Mouse (Mus musculus) embryonic facial prominence, embryonic 12.5 days (tissue): ENCODE measurements around the gene Slc1a2. TPM values are rescaled to one million over a fixed set of nuclear protein-coding genes. Genes with fewer than 3 reads are reported as not detected.

Source experiments
- ATAC-seq: fragments of 200-750 bp; cut with Nextera tagmentation; 2 replicates; pipeline ENCODE4 v1.8.0; 2017; ENCODE audit not compliant: insufficient number of reproducible peaks, insufficient read depth, low FRiP score, low TSS enrichment
- H3K27ac ChIP-seq: fragments of 300-500 bp; sonication (generic); 2 replicates; pipeline ENCODE4 v1.5.1; 2016; ENCODE audit warnings: mild to moderate bottlenecking
- H3K27me3 ChIP-seq: fragments of 300-500 bp; sonication (generic); 2 replicates; pipeline ENCODE4 v1.6.1; 2016; ENCODE audit warnings: mild to moderate bottlenecking, moderate library complexity
- H3K36me3 ChIP-seq: fragments of 300-500 bp; sonication (generic); 2 replicates; pipeline ENCODE4 v1.6.1; 2016; ENCODE audit warnings: mild to moderate bottlenecking
- H3K4me1 ChIP-seq: fragments of 300-500 bp; sonication (generic); 2 replicates; pipeline ENCODE4 v1.6.1; 2016
- H3K4me2 ChIP-seq: fragments of 300-500 bp; sonication (generic); replicated peaks from 2 replicates; pipeline ENCODE4 v1.6.1; 2016; ENCODE audit warnings: mild to moderate bottlenecking, moderate library complexity
- H3K4me3 ChIP-seq: fragments of 300-500 bp; sonication (generic); 2 replicates; pipeline ENCODE4 v1.5.1; 2016; ENCODE audit warnings: mild to moderate bottlenecking
- H3K9ac ChIP-seq: fragments of 300-500 bp; sonication (generic); 2 replicates; pipeline ENCODE4 v1.6.1; 2016; ENCODE audit warnings: mild to moderate bottlenecking, moderate library complexity
- H3K9me3 ChIP-seq: fragments of 300-500 bp; sonication (generic); 2 replicates; pipeline ENCODE4 v1.6.1; 2016; ENCODE audit warnings: mild to moderate bottlenecking, moderate library complexity
- WGBS: fragments of 180-500 bp; shearing (Covaris S2); methylation state at CpG from one replicate; pipeline ENCODE4 v1.1.7; 2016; 5-methylcytosine and 5-hydroxymethylcytosine counted together
- polyA plus RNA-seq: library from polyadenylated mRNA; unstranded; fragments of >200 nt; fragmentation: Nextera tagmentation; extraction: Ambion mirVana; gene quantifications from 2 replicates; pipeline ENCODE4 v1.2.1, GENCODE M21; 2016

Slc1a2 gene
- polyA plus RNA-seq, 1 experiment from 2014 or later, result 1.2 TPM

- no peak overlapping the region for H3K27ac ChIP-seq
- WGBS, result 12% methylated on average over 7 of the region's 7 CpGs
- H3K9ac ChIP-seq, result no peak overlapping the region
- H3K27me3 ChIP-seq, result no peaks in the 10 kb centered on the region
- H3K4me1 ChIP-seq, result peaks cover 5% of the 10 kb centered on the region; the same call in 1 of the 2 replicates
- no peak overlapping the region for H3K4me2 ChIP-seq
- H3K4me3 ChIP-seq, result no peak overlapping the region
- no peaks in the 10 kb centered on the region for H3K9me3 ChIP-seq
- no peaks in the 10 kb centered on the region for H3K36me3 ChIP-seq
- ATAC-seq, result 0 out of 2 replicates have a peak, but pooled peaks have one; percentile 22
These were observed 86.9 kb downstream of the Slc1a2 start for GRCm38 (mm10) chr2:102745259-102745906.

DNA sequence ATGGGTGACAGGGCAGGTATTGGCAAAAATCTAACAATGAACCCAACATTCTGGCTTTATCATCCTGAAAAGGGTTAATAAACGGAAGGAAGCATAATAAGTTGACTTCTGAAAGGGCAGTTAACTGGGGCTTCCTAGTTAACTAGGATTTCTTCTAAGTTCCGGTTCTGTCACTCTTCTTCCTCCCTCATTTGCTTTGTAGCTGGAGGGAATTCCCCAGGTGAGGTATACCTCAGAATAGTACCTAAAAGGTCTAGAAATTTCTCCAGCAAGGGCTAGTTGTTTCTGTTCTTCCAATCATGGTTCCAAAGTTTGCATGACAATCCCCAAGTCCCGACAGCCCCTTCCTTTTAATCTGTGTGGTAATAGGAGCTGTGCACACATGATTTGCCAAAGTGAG is 89.3 kb downstream of the Slc1a2 start:
- H3K9ac ChIP-seq, result no peak overlapping the region
- 69% methylated on average over 3 of the region's 3 CpGs for WGBS
- no peak overlapping the region for H3K4me2 ChIP-seq
- H3K27me3 ChIP-seq, result no peaks in the 10 kb centered on the region
- H3K4me3 ChIP-seq, result no peak overlapping the region
- no peak for ATAC-seq
- H3K36me3 ChIP-seq, result no peaks in the 10 kb centered on the region
- peaks cover 5% of the 10 kb centered on the region; the same call in 1 of the 2 replicates for H3K4me1 ChIP-seq
- H3K9me3 ChIP-seq, result no peaks in the 10 kb centered on the region
- no peak overlapping the region for H3K27ac ChIP-seq

DNA sequence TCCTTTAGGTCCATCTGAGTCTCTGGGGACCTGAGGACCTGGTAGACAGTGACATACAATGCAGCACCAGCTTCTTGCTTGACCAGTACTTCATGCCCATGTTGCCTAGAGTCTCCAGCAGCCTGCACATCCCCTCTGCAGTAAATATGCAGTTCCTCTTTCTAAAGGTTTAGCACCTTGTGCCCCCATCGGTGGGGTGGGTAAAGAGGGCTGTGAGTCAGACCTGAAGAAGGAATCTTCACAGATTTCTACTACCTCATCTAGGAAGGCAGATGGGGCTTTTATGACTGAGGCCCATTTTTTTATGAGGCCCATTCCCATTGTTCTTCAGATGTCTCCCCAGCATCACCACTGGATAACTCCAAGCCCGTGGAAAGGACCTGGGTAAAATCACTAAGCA is 91.5 kb downstream of the Slc1a2 start:
- Histone ChIP-seq H3K4me1 (peaks cover 5% of the 10 kb centered on the region; the same call in 1 of the 2 replicates), H3K9me3 (no peaks in the 10 kb centered on the region), H3K27me3 (no peaks in the 10 kb centered on the region), H3K27ac (no peak overlapping the region), H3K9ac (no peak overlapping the region), H3K36me3 (no peaks in the 10 kb centered on the region), H3K4me2 (no peak overlapping the region), H3K4me3 (no peak overlapping the region)
- no peak for ATAC-seq
- 77% methylated on average over 2 of the region's 2 CpGs for WGBS

DNA sequence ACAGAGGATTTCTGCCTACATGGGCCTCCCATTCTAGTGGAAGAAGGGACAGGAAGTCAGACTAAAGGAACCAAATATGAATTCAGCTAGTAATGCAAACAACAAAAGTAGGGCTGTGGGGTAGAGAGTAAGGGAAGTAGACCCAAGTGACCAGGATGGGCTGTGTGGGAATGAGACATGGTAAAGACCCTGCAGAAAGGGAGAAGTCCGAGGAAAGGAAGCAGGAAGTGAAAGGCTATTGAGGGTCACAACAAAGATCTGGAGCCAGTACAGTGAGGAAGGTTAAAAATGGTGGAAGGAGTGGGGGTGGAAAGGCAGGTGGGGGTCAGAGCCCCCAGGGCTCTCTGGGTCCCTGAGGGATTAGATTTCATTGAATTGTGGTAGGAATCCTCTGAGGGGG is 93.4 kb downstream of the Slc1a2 start:
- 48% methylated on average over 1 of the region's 1 CpGs for WGBS

GRCm38 (mm10) chr2:102757241-102757860 is 98.9 kb downstream of the Slc1a2 start:
- Histone ChIP-seq H3K27me3 (no peaks in the 10 kb centered on the region), H3K4me2 (no peak overlapping the region), H3K9ac (no peak overlapping the region), H3K27ac (no peak overlapping the region), H3K9me3 (no peaks in the 10 kb centered on the region), H3K4me3 (no peak overlapping the region), H3K36me3 (no peaks in the 10 kb centered on the region), H3K4me1 (no peaks in the 10 kb centered on the region)
- 80% methylated on average over 5 of the region's 5 CpGs for WGBS
- no peak for ATAC-seq

More for the DNA sequence above, 93.4 kb downstream of the Slc1a2 start:
- no peak overlapping the region for H3K9ac ChIP-seq
- no peak overlapping the region for H3K4me3 ChIP-seq
- no peaks in the 10 kb centered on the region for H3K4me1 ChIP-seq
- H3K4me2 ChIP-seq, result no peak overlapping the region
- no peaks in the 10 kb centered on the region for H3K36me3 ChIP-seq
- H3K27me3 ChIP-seq, result no peaks in the 10 kb centered on the region
- no peaks in the 10 kb centered on the region for H3K9me3 ChIP-seq
- no peak overlapping the region for H3K27ac ChIP-seq
- ATAC-seq, result no peak

DNA sequence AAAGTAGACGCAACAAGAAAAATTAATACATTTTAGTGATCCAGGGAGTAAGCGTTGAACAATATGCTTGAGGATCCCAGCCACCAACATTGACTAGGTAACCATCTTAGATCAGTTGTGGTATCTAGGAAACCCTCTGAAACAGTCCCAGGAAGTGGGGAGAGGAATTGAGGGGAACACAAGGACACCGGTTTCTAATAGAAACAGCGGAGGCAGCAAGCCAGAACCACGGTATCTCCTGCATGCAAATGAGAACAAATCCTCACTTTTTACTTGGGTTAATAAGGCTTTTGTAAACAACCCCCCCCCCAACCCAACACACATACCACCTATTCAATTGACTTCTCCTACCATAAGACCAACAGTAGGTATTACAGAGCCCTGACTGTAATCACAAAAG is 101.0 kb downstream of the Slc1a2 start:
- H3K27me3 ChIP-seq, result no peaks in the 10 kb centered on the region
- H3K27ac ChIP-seq, result no peak overlapping the region
- H3K9me3 ChIP-seq, result no peaks in the 10 kb centered on the region
- H3K36me3 ChIP-seq, result no peaks in the 10 kb centered on the region
- H3K9ac ChIP-seq, result no peak overlapping the region
- H3K4me2 ChIP-seq, result no peak overlapping the region
- 97% methylated on average over 5 of the region's 5 CpGs for WGBS
- H3K4me3 ChIP-seq, result no peak overlapping the region
- no peak for ATAC-seq
- H3K4me1 ChIP-seq, result no peaks in the 10 kb centered on the region

DNA sequence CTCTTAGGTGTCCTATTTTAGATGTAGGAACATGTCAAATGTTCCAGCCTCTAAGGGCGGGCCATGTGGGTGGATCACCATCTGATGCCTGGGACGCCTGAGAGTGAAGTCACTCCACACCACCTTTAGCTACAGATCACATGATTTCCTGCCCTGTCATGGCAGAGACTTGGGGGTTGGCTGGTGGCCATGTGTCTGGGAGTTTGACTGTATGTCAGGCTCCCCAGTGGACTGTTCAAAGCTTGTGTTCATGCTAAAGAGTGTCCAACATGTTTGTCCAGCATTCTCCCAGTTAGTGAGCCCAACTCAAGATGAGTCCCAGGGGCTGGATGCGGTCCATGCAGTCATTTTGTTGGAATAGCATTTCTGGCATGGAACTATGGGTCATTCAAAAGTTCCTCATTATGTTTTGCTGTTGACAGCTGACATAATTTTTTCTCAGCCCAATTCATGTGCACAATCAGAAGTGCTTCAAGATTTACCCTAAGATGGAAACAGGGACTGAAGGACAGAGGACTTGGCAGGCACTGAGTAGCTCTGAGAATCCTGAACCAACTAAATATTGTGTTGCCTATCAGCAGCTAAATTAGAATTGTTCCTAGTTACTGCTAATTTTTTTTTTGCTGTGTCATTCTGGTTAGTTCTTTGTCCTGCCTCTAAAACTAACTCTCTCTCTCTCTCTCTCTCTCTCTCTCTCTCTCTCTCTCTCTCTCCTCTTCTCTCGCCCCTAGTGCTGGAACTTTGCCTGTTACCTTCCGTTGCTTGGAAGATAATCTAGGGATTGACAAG is 102.0 kb downstream of the Slc1a2 start:
- H3K4me2 ChIP-seq, result no peak overlapping the region
- 79% methylated on average over 5 of the region's 5 CpGs for WGBS
- H3K9me3 ChIP-seq, result no peaks in the 10 kb centered on the region
- H3K27ac ChIP-seq, result no peak overlapping the region
- H3K9ac ChIP-seq, result no peak overlapping the region
- H3K4me3 ChIP-seq, result no peak overlapping the region
- no peaks in the 10 kb centered on the region for H3K4me1 ChIP-seq
- no peak for ATAC-seq
- no peaks in the 10 kb centered on the region for H3K36me3 ChIP-seq
- H3K27me3 ChIP-seq, result no peaks in the 10 kb centered on the region

GRCm38 (mm10) chr2:102763176-102763575 is 104.7 kb downstream of the Slc1a2 start:
- no peak overlapping the region for H3K9ac ChIP-seq
- H3K4me1 ChIP-seq, result no peaks in the 10 kb centered on the region
- H3K4me3 ChIP-seq, result no peak overlapping the region
- no peaks in the 10 kb centered on the region for H3K9me3 ChIP-seq
- no peak overlapping the region for H3K27ac ChIP-seq
- WGBS, result 84% methylated on average over 3 of the region's 3 CpGs
- no peaks in the 10 kb centered on the region for H3K36me3 ChIP-seq
- H3K4me2 ChIP-seq, result no peak overlapping the region
- no peaks in the 10 kb centered on the region for H3K27me3 ChIP-seq
- no peak for ATAC-seq

DNA sequence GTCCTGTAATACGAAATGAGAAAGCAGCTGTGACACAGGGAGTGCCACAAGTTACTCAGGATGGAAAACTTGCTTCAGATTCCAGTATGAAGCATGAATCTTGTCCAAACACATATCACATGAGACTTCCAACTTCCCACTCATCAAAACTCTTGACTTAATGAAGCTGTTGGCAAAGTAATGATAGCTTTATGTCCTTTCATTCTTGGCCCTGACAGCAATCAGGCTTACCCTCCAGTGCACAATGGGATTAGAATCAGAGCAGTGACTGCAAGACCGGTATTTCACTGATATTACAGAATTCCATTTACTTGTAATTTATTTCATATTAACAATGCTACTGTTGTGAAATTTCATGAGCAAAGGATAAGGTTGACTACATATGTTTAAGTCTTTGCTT is 105.5 kb downstream of the Slc1a2 start:
- no peaks in the 10 kb centered on the region for H3K36me3 ChIP-seq
- H3K27ac ChIP-seq, result no peak overlapping the region
- H3K9me3 ChIP-seq, result no peaks in the 10 kb centered on the region
- H3K4me2 ChIP-seq, result no peak overlapping the region
- no peak overlapping the region for H3K4me3 ChIP-seq
- no peaks in the 10 kb centered on the region for H3K27me3 ChIP-seq
- H3K9ac ChIP-seq, result no peak overlapping the region
- no peak for ATAC-seq
- WGBS, result 90% methylated on average over 2 of the region's 2 CpGs
- no peaks in the 10 kb centered on the region for H3K4me1 ChIP-seq

DNA sequence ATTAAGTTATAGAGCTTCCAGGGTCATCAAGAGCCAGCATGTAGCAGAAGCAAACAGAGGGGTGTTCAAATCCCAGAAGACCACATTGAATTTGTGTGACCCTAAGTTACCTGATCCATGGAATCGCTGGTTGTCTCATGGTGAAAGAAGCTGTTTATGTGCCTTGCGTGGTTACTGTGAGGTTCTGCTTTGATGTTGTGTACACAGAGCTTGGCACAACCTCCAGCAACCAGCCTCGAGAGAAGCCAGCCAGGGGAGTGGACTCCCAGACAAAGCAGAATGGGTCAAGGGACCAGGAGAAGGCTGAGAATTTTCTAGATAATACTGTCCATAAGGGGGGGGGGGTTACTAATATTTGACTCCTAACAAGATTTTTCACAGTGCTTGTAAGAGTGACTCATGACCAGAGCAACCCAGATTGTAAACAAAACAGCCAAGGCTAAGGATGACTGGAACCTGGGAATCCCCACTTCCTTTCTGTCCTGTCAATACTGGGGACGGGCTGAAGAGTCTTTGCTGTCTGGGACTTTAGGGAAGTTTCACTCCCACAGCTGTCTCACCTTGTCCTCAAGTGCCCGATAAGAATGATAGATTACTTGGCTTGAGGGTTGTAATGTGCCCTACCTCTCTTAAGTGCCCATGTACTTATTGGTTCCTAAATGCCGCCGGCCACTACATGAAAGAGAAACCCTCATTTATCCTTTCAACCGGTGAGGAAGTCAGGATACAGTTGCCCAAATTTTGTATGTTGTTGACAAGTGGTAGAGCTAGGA is 106.3 kb downstream of the Slc1a2 start:
- no peak for ATAC-seq
- no peaks in the 10 kb centered on the region for H3K27me3 ChIP-seq
- H3K9ac ChIP-seq, result no peak overlapping the region
- 80% methylated on average over 8 of the region's 8 CpGs for WGBS
- no peaks in the 10 kb centered on the region for H3K36me3 ChIP-seq
- H3K4me1 ChIP-seq, result no peaks in the 10 kb centered on the region
- H3K4me2 ChIP-seq, result no peak overlapping the region
- no peak overlapping the region for H3K4me3 ChIP-seq
- H3K27ac ChIP-seq, result no peak overlapping the region
- H3K9me3 ChIP-seq, result no peaks in the 10 kb centered on the region

DNA sequence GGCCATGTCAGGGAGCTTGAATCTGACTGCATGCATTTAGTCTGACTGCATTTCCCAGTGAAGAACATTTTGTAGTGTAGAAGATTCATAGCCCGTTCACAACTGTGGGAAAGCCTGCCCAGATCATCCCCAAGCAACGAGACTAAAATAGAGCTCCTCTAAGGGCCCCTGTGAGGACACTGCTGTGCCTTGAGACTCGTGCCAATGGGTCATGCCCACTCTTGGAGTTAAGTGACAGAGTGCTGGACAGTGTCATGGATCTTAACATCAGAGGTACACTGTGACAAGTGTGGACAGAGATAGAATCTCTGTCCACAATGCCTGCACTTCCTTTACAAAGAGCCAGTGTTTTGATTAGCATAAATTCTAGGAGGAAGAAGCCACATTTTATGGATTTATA is 109.8 kb downstream of the Slc1a2 start:
- Histone ChIP-seq H3K4me2 (no peak overlapping the region), H3K27ac (no peak overlapping the region), H3K36me3 (no peaks in the 10 kb centered on the region), H3K27me3 (no peaks in the 10 kb centered on the region), H3K9me3 (no peaks in the 10 kb centered on the region), H3K4me1 (no peaks in the 10 kb centered on the region), H3K4me3 (no peak overlapping the region), H3K9ac (no peak overlapping the region)
- no peak for ATAC-seq
- WGBS, result 79% methylated on average over 3 of the region's 3 CpGs
